Mouse (Mus musculus): ENCODE measurements around the gene Zfp62. TPM values are rescaled to one million over a fixed set of nuclear protein-coding genes. Genes with fewer than 3 reads are reported as not detected.
A peak's percentile ranks its signal among the peaks of the same experiment; 100 is the strongest.

The Zfp62 gene
- polyA plus RNA-seq, 1 experiment from 2014 or later = 8.4 TPM

DNA sequence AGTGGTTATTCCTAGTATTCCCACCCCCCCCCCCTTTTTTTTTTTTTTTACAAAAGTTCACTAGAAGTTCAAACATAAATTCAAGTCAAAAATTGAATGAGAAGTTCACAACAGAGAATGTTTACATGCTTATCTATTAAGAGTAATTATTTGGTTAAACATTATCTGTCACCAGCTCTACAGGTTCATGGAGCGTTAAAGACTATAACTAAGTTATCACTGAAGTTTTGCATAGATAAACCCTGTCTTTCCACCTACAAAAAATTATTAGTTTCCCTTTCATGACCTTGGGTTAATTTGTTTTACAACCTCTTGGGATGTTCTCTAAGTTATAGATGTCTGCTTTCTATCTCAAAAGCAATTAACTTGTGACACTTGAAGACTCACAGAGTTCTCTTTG is 37.2 kb downstream of the Zfp62 start:
- Histone ChIP-seq H3K4me1 (replicated peaks; ENCODE audit: control insufficient read depth, insufficient read depth, low read length) (peaks cover 8% of the 10 kb centered on the region; the same call in 1 of the 2 replicates), H3K27ac (ENCODE audit: low read depth, low read length) (no peak overlapping the region), H3K4me2 (replicated peaks; ENCODE audit: low read depth) (no peak overlapping the region), H3K9me3 (ENCODE audit: control insufficient read depth) (no peaks in the 10 kb centered on the region), H3K27me3 (replicated peaks; ENCODE audit: control insufficient read depth, insufficient read depth, low read length) (no peaks in the 10 kb centered on the region), H3K4me3 (ENCODE audit: low read depth, low read length) (no peak overlapping the region), H3K9ac (ENCODE audit: low read depth, low read length) (no peak overlapping the region), H3K36me3 (ENCODE audit: control insufficient read depth, insufficient read depth) (no peaks in the 10 kb centered on the region)
- ATAC-seq = no peak
- WGBS = 35% methylated on average over 1 of the region's 1 CpGs
- TF ChIP-seq CTCF (IDR thresholded peaks at IDR 0.05; ENCODE audit: low read depth) = no peak

DNA sequence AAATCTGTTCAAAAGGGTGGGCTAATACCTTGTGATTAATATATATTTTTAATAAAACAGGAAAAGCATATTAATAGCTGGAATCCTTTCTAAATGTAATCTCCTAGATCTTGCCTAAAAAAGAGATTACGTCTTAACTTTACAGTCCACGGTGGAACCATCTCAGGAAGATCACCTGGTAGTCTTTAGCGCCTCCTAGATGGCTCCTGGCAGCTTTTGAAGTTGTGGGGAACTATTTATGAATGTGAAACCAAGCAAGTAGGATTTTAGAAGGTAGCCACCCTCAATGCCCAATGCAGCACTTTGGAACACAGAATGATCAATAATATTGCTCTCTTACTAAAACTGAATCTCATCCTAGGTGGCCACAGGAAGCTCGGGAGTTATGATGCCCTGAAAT is 37.8 kb downstream of the Zfp62 start:
- WGBS = 79% methylated on average over 4 of the region's 4 CpGs
- Histone ChIP-seq H3K4me3 (ENCODE audit: low read depth, low read length) (no peak overlapping the region), H3K4me2 (replicated peaks; ENCODE audit: low read depth) (no peak overlapping the region), H3K27me3 (replicated peaks; ENCODE audit: control insufficient read depth, insufficient read depth, low read length) (no peaks in the 10 kb centered on the region), H3K36me3 (ENCODE audit: control insufficient read depth, insufficient read depth) (no peaks in the 10 kb centered on the region), H3K9me3 (ENCODE audit: control insufficient read depth) (no peaks in the 10 kb centered on the region), H3K27ac (ENCODE audit: low read depth, low read length) (no peak overlapping the region), H3K4me1 (replicated peaks; ENCODE audit: control insufficient read depth, insufficient read depth, low read length) (peaks cover 11% of the 10 kb centered on the region; the same call in 1 of the 2 replicates), H3K9ac (ENCODE audit: low read depth, low read length) (no peak overlapping the region)
- no peak for ATAC-seq
- peak; percentile 23 for TF ChIP-seq CTCF (IDR thresholded peaks at IDR 0.05; ENCODE audit: low read depth)

DNA sequence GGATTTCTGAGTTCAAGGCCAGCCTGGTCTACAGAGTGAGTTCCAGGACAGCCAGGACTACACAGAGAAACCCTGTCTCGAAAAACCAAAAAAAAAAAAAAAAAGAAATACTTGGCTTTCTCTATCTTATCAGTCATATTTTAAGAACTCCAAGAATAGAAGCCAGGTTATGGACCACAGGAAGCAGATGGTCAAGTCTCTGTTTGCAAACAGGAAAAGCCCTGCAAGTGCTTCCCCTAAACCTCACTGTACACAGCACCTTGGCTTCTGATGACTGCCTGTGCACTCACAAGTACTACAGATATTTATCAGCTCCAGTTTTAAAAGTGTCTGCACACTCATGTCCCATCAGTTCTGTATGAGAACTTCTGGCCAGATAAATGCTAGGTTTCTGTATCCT is 38.4 kb downstream of the Zfp62 start:
- Histone ChIP-seq H3K4me2 (replicated peaks; ENCODE audit: low read depth) (no peak overlapping the region), H3K4me3 (ENCODE audit: low read depth, low read length) (no peak overlapping the region), H3K36me3 (ENCODE audit: control insufficient read depth, insufficient read depth) (no peaks in the 10 kb centered on the region), H3K27ac (ENCODE audit: low read depth, low read length) (no peak overlapping the region), H3K9ac (ENCODE audit: low read depth, low read length) (no peak overlapping the region), H3K27me3 (replicated peaks; ENCODE audit: control insufficient read depth, insufficient read depth, low read length) (no peaks in the 10 kb centered on the region), H3K9me3 (ENCODE audit: control insufficient read depth) (no peaks in the 10 kb centered on the region), H3K4me1 (replicated peaks; ENCODE audit: control insufficient read depth, insufficient read depth, low read length) (peaks cover 11% of the 10 kb centered on the region; the same call in 1 of the 2 replicates)
- ATAC-seq = no peak
- no peak for TF ChIP-seq CTCF (IDR thresholded peaks at IDR 0.05; ENCODE audit: low read depth)
- WGBS = no CpG with 5 or more reads among the region's 1 CpGs

DNA sequence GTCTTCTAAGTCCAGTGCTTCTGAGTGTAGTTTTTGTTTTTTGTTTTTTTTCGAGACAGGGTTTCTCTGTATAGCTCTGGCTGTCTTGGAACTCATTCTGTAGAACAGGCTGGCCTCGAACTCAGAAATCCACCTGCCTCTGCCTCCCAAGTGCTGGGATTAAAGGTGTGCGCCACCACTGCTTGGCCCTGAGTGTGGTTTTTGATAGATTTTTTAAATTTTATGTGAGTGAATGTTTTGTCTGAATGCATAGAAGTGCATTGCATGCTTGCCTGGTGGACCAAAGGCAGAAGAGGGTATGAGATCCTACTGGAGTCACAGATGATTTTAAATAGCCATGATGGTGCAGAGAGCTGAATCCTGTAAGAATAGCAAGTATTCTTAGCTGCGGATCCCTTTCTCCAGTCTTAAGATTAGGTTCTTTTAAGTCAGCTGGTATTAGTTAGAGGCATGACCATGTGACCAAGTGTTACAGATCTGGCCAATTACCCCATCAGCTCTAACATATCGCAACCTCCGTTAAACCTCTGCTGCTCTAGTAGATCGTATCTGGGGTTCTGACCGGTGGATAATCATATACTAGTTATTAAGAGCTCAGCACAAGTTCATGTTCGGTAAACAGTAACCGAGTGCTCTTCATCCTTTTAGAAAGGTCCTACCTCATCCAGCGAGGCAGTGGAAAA is 40.0 kb downstream of the Zfp62 start:
- ATAC-seq = no peak
- Histone ChIP-seq H3K4me2 (replicated peaks; ENCODE audit: low read depth) (peak overlapping the region; percentile 72), H3K27ac (ENCODE audit: low read depth, low read length) (peak overlapping the region; percentile 94), H3K9me3 (ENCODE audit: control insufficient read depth) (no peaks in the 10 kb centered on the region), H3K4me1 (replicated peaks; ENCODE audit: control insufficient read depth, insufficient read depth, low read length) (peaks cover 17% of the 10 kb centered on the region), H3K4me3 (ENCODE audit: low read depth, low read length) (peak overlapping the region; percentile 54), H3K9ac (ENCODE audit: low read depth, low read length) (no peak overlapping the region), H3K27me3 (replicated peaks; ENCODE audit: control insufficient read depth, insufficient read depth, low read length) (no peaks in the 10 kb centered on the region), H3K36me3 (ENCODE audit: control insufficient read depth, insufficient read depth) (no peaks in the 10 kb centered on the region)
- no peak for TF ChIP-seq CTCF (IDR thresholded peaks at IDR 0.05; ENCODE audit: low read depth)
- 24% methylated on average over 11 of the region's 11 CpGs for WGBS

DNA sequence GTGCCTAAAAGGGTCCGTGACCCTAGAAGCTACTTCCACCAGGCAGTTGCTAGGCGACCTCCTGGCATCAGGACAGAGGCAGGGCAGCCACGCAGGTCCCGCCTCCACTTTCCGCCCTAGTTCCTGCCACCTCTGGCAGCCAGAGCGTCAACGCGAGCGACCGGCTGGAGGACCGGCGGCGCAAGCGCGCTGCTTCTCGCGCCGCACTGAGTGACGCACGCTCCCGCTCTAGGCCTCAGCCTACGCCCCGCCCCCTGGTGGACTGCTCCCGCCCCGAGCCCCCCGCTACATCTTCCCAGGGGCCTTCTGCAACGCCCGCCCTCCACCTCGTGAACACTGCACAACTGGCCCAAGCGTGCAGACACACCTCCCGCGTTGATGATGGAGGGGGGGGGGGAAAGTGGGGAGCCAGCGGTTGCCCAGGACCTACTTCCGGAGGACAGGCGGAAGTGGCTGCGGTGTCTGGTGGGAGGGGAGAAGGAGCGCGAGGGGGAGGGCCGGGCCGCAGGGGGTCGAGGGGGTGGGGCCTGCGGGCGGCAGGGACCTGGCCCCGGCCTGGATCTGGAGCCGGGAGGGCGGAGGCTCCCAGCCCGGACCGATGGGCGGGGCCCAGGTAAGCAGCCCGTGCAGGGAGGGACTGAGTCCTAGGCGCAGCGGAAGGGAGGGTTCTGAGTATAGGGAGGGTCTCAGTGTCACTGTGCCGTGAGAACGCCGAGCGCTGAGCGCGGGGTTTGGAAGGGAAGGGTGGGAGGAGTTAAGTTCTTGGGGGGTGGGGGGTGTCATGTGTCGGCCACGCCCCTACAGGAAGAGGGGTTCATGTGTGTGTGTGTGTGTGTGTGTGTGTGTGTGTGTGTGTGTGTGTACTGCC is 40.9 kb downstream of the Zfp62 start, which contains the start of gene Mgat1:
Gene Mgat1, plus strand, starts transcription at position 465 of the 868 bp plus-strand sequence.
- ATAC-seq = peak; percentile 89
- Histone ChIP-seq H3K36me3 (ENCODE audit: control insufficient read depth, insufficient read depth) (no peaks in the 10 kb centered on the region), H3K4me2 (replicated peaks; ENCODE audit: low read depth) (peak within 1 kb of the TSS; percentile 72), H3K4me3 (ENCODE audit: low read depth, low read length) (peak within 1 kb of the TSS; percentile 54), H3K27ac (ENCODE audit: low read depth, low read length) (peak within 1 kb of the TSS; percentile 94), H3K27me3 (replicated peaks; ENCODE audit: control insufficient read depth, insufficient read depth, low read length) (no peaks in the 10 kb centered on the region), H3K9me3 (ENCODE audit: control insufficient read depth) (no peaks in the 10 kb centered on the region), H3K9ac (ENCODE audit: low read depth, low read length) (peak within 1 kb of the TSS; percentile 57), H3K4me1 (replicated peaks; ENCODE audit: control insufficient read depth, insufficient read depth, low read length) (peaks cover 25% of the 10 kb centered on the region)
- TF ChIP-seq CTCF (IDR thresholded peaks at IDR 0.05; ENCODE audit: low read depth) = peak; percentile 62
- WGBS = under 1% methylated on average over 57 of the region's 60 CpGs

DNA sequence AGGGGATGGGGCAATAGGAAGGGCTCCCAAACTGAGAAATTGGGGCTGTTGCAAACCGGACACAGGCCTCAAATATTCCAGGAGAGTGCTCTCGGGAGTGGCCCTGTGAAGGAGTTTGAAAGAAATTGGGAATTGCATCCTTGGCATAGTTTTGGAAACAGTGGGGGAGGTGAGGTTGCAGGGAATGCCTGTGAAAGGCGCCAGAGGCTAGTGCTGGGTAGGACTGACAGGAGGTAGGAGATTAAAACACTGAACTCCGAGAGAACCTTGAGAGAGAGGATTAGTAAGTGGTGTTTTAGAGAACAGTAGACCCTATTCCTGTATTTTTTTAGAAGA is 41.5 kb downstream of the Zfp62 start:
- no peak for TF ChIP-seq CTCF (IDR thresholded peaks at IDR 0.05; ENCODE audit: low read depth)
- H3K4me3 ChIP-seq (ENCODE audit: low read depth, low read length) = peak overlapping the region; percentile 54
- no peak for ATAC-seq
- H3K27me3 ChIP-seq (replicated peaks; ENCODE audit: control insufficient read depth, insufficient read depth, low read length) = no peaks in the 10 kb centered on the region
- peak overlapping the region; percentile 94 for H3K27ac ChIP-seq (ENCODE audit: low read depth, low read length)
- peaks cover 30% of the 10 kb centered on the region for H3K4me1 ChIP-seq (replicated peaks; ENCODE audit: control insufficient read depth, insufficient read depth, low read length)
- H3K4me2 ChIP-seq (replicated peaks; ENCODE audit: low read depth) = peak overlapping the region; percentile 72
- no peaks in the 10 kb centered on the region for H3K9me3 ChIP-seq (ENCODE audit: control insufficient read depth)
- no peaks in the 10 kb centered on the region for H3K36me3 ChIP-seq (ENCODE audit: control insufficient read depth, insufficient read depth)
- WGBS = 1% methylated on average over 4 of the region's 4 CpGs
- H3K9ac ChIP-seq (ENCODE audit: low read depth, low read length) = no peak overlapping the region

Data from intestine, postnatal 0 days (tissue).